Mouse (Mus musculus) embryonic facial prominence, embryonic 15.5 days (tissue): Measurements from ENCODE around the gene Poc1b. TPM values are rescaled to one million over a fixed set of nuclear protein-coding genes. Genes with fewer than 3 reads are reported as not detected.
"Not testable (repeated sequence)": the region's sequence is repeated elsewhere in the genome, so short reads cannot be mapped to it uniquely, and the experiment has no call there.

Source experiments
- ATAC-seq: fragments of 200-750 bp; cut with Nextera tagmentation; 2 replicates; pipeline ENCODE4 v1.8.0; 2017; ENCODE audit warnings: low read depth, moderate TSS enrichment; ENCODE audit not compliant: insufficient number of reproducible peaks, low FRiP score, low TSS enrichment
- H3K27ac ChIP-seq: fragments of 300-500 bp; sonication (generic); replicated peaks from 2 replicates; pipeline ENCODE4 v1.5.1; 2015; ENCODE audit warnings: mild to moderate bottlenecking, inconsistent platforms
- H3K27me3 ChIP-seq: fragments of 300-500 bp; sonication (generic); 2 replicates; pipeline ENCODE4 v1.6.1; 2015; ENCODE audit warnings: inconsistent platforms
- H3K36me3 ChIP-seq: fragments of 300-500 bp; sonication (generic); 2 replicates; pipeline ENCODE4 v1.6.1; 2015; ENCODE audit warnings: mild to moderate bottlenecking, inconsistent platforms
- H3K4me1 ChIP-seq: fragments of 300-500 bp; sonication (generic); 2 replicates; pipeline ENCODE4 v1.6.1; 2015; ENCODE audit warnings: inconsistent platforms
- H3K4me2 ChIP-seq: fragments of 300-500 bp; sonication (generic); replicated peaks from 2 replicates; pipeline ENCODE4 v1.6.1; 2015; ENCODE audit warnings: mild to moderate bottlenecking, inconsistent platforms
- H3K4me3 ChIP-seq: fragments of 300-500 bp; sonication (generic); replicated peaks from 2 replicates; pipeline ENCODE4 v1.5.1; 2015; ENCODE audit warnings: mild to moderate bottlenecking, inconsistent platforms
- H3K9ac ChIP-seq: fragments of 300-500 bp; sonication (generic); 2 replicates; pipeline ENCODE4 v1.6.1; 2015; ENCODE audit warnings: inconsistent platforms
- H3K9me3 ChIP-seq: fragments of 300-500 bp; sonication (generic); replicated peaks from 2 replicates; pipeline ENCODE4 v1.6.1; 2016; ENCODE audit warnings: inconsistent platforms
- WGBS: fragments of 180-500 bp; shearing (Covaris S2); methylation state at CpG from one replicate; pipeline ENCODE4 v1.1.7; 2015; 5-methylcytosine and 5-hydroxymethylcytosine counted together
- polyA plus RNA-seq: library from polyadenylated mRNA; unstranded; fragments of >200 nt; fragmentation: Nextera tagmentation; extraction: Ambion mirVana; gene quantifications from 2 replicates; pipeline ENCODE4 v1.2.1, GENCODE M21; 2015

Poc1b gene
- polyA plus RNA-seq, 1 experiment from 2014 or later, result 20.5 TPM

- WGBS, result 51% methylated on average over 13 of the region's 13 CpGs
- no peaks in the 10 kb centered on the region for H3K27me3 ChIP-seq
- no peaks in the 10 kb centered on the region for H3K36me3 ChIP-seq
- no peak overlapping the region for H3K9ac ChIP-seq
- no peak overlapping the region for H3K4me2 ChIP-seq
- no peaks in the 10 kb centered on the region for H3K9me3 ChIP-seq
- H3K4me3 ChIP-seq, result no peak overlapping the region
- no peak overlapping the region for H3K27ac ChIP-seq
- no peak for ATAC-seq
- H3K4me1 ChIP-seq, result no peaks in the 10 kb centered on the region
These were observed 102.4 kb downstream of the Poc1b start for GRCm38 (mm10) chr10:99209146-99209800.

GRCm38 (mm10) chr10:99211021-99211420, 104.2 kb downstream of the Poc1b start:
- Histone ChIP-seq H3K4me3 (no peak overlapping the region), H3K9ac (no peak overlapping the region), H3K27ac (no peak overlapping the region), H3K27me3 (no peaks in the 10 kb centered on the region), H3K4me2 (no peak overlapping the region), H3K9me3 (no peaks in the 10 kb centered on the region), H3K36me3 (no peaks in the 10 kb centered on the region), H3K4me1 (no peaks in the 10 kb centered on the region)
- WGBS, result 89% methylated on average over 6 of the region's 6 CpGs
- no peak for ATAC-seq

- ATAC-seq, result no peak
- H3K9ac ChIP-seq, result no peak overlapping the region
These were observed 104.8 kb downstream of the Poc1b start for GRCm38 (mm10) chr10:99211503-99212265.

GRCm38 (mm10) chr10:99214421-99215299, 107.8 kb downstream of the Poc1b start:
- H3K9ac ChIP-seq, result no peak overlapping the region
- no peaks in the 10 kb centered on the region for H3K27me3 ChIP-seq
- H3K9me3 ChIP-seq, result no peaks in the 10 kb centered on the region
- H3K27ac ChIP-seq, result no peak overlapping the region
- H3K4me2 ChIP-seq, result no peak overlapping the region
- H3K4me1 ChIP-seq, result no peaks in the 10 kb centered on the region
- H3K36me3 ChIP-seq, result no peaks in the 10 kb centered on the region
- WGBS, result 59% methylated on average over 15 of the region's 15 CpGs
- H3K4me3 ChIP-seq, result no peak overlapping the region
- ATAC-seq, result no peak

More at GRCm38 (mm10) chr10:99211503-99212265, 104.8 kb downstream of the Poc1b start:
- H3K27me3 ChIP-seq, result no peaks in the 10 kb centered on the region
- 87% methylated on average over 9 of the region's 9 CpGs for WGBS
- no peaks in the 10 kb centered on the region for H3K4me1 ChIP-seq
- no peak overlapping the region for H3K4me3 ChIP-seq
- H3K9me3 ChIP-seq, result no peaks in the 10 kb centered on the region
- no peak overlapping the region for H3K27ac ChIP-seq
- no peaks in the 10 kb centered on the region for H3K36me3 ChIP-seq
- H3K4me2 ChIP-seq, result no peak overlapping the region

- H3K9me3 ChIP-seq, ATAC-seq, H3K4me3 ChIP-seq, H3K9ac ChIP-seq, H3K36me3 ChIP-seq, H3K4me2 ChIP-seq, H3K4me1 ChIP-seq, H3K27me3 ChIP-seq, H3K27ac ChIP-seq: not testable (repeated sequence)
- 88% methylated on average over 15 of the region's 15 CpGs for WGBS
These were observed 109.7 kb downstream of the Poc1b start for GRCm38 (mm10) chr10:99216570-99216969.

GRCm38 (mm10) chr10:99221540-99221939, 114.7 kb downstream of the Poc1b start:
- H3K9ac ChIP-seq, result no peak overlapping the region
- no peak overlapping the region for H3K27ac ChIP-seq
- H3K36me3 ChIP-seq, result no peaks in the 10 kb centered on the region
- no peaks in the 10 kb centered on the region for H3K4me1 ChIP-seq
- H3K4me3 ChIP-seq, result no peak overlapping the region
- H3K9me3 ChIP-seq, result no peaks in the 10 kb centered on the region
- no peak overlapping the region for H3K4me2 ChIP-seq
- no peak for ATAC-seq
- 92% methylated on average over 8 of the region's 8 CpGs for WGBS
- H3K27me3 ChIP-seq, result no peaks in the 10 kb centered on the region

- Histone ChIP-seq H3K27ac (no peak overlapping the region), H3K4me3 (no peak overlapping the region), H3K4me1 (peaks cover 1% of the 10 kb centered on the region; the same call in 1 of the 2 replicates), H3K36me3 (no peaks in the 10 kb centered on the region), H3K4me2 (no peak overlapping the region), H3K27me3 (no peaks in the 10 kb centered on the region), H3K9me3 (no peaks in the 10 kb centered on the region), H3K9ac (no peak overlapping the region)
- ATAC-seq, result no peak
- WGBS, result 75% methylated on average over 5 of the region's 5 CpGs
These were observed 115.9 kb downstream of the Poc1b start for GRCm38 (mm10) chr10:99222726-99223125.

- Histone ChIP-seq H3K4me2 (no peak overlapping the region), H3K27me3 (no peaks in the 10 kb centered on the region), H3K4me1 (peaks cover 16% of the 10 kb centered on the region), H3K9me3 (no peaks in the 10 kb centered on the region), H3K36me3 (no peaks in the 10 kb centered on the region), H3K4me3 (no peak overlapping the region), H3K9ac (no peak overlapping the region), H3K27ac (no peak overlapping the region)
- ATAC-seq, result no peak
- 50% methylated on average over 3 of the region's 3 CpGs for WGBS
These were observed 117.4 kb downstream of the Poc1b start for GRCm38 (mm10) chr10:99224218-99224617.

- no peaks in the 10 kb centered on the region for H3K36me3 ChIP-seq
- peaks cover 19% of the 10 kb centered on the region for H3K4me1 ChIP-seq
- H3K9ac ChIP-seq, result no peak overlapping the region
- ATAC-seq, result no peak
- no peak overlapping the region for H3K27ac ChIP-seq
- no peaks in the 10 kb centered on the region for H3K27me3 ChIP-seq
- no peak overlapping the region for H3K4me2 ChIP-seq
- WGBS, result 86% methylated on average over 5 of the region's 5 CpGs
- no peak overlapping the region for H3K4me3 ChIP-seq
- H3K9me3 ChIP-seq, result no peaks in the 10 kb centered on the region
These were observed 119.9 kb downstream of the Poc1b start for GRCm38 (mm10) chr10:99226782-99227181.

GRCm38 (mm10) chr10:99227968-99228864, 121.4 kb downstream of the Poc1b start:
- no peak for ATAC-seq

More at GRCm38 (mm10) chr10:99227968-99228864, 121.4 kb downstream of the Poc1b start:
- Histone ChIP-seq H3K4me3 (no peak overlapping the region), H3K27ac (peak overlapping the region; percentile 35), H3K9me3 (no peaks in the 10 kb centered on the region), H3K36me3 (no peaks in the 10 kb centered on the region), H3K4me1 (peaks cover 19% of the 10 kb centered on the region), H3K27me3 (no peaks in the 10 kb centered on the region), H3K9ac (no peak overlapping the region), H3K4me2 (peak overlapping the region; percentile 35)
- WGBS, result 31% methylated on average over 17 of the region's 17 CpGs
